Mouse (Mus musculus) C2C12 (cell line): ENCODE data around the gene Slc23a2. TPM values are rescaled to one million over a fixed set of nuclear protein-coding genes. Genes with fewer than 3 reads are reported as not detected.

Experiments used
- H3K27me3 ChIP-seq: one replicate; pipeline ENCODE4 v1.6.1; 2011; ENCODE audit not compliant: control insufficient read depth, insufficient read depth, insufficient read length
- H3K36me3 ChIP-seq: one replicate; pipeline ENCODE4 v1.6.1; 2011; ENCODE audit not compliant: control insufficient read depth, insufficient read depth
- H3K4me3 ChIP-seq: one replicate; pipeline ENCODE4 v1.5.1; 2011; ENCODE audit warnings: mild to moderate bottlenecking, control low read depth; ENCODE audit not compliant: poor library complexity, insufficient read depth, severe bottlenecking
- H3K79me2 ChIP-seq: one replicate; pipeline ENCODE4 v1.6.1; 2011; ENCODE audit not compliant: control insufficient read depth, insufficient read depth
- H3K79me3 ChIP-seq: one replicate; pipeline ENCODE4 v1.6.1; 2011; ENCODE audit warnings: low read depth, control low read depth
- H3ac ChIP-seq: one replicate; pipeline ENCODE3; 2011; ENCODE audit warnings: low read depth; ENCODE audit not compliant: control insufficient read depth, insufficient read length
- CEBPB ChIP-seq: IDR thresholded peaks from one replicate; pipeline ENCODE4 v1.6.1; 2011; ENCODE audit warnings: low read depth, mild to moderate bottlenecking, control low read depth, moderate library complexity
- CTCF ChIP-seq: IDR thresholded peaks from one replicate; pipeline ENCODE4 v1.5.1; 2011; ENCODE audit not compliant: control insufficient read depth, insufficient read depth, insufficient read length
- FOSL1 ChIP-seq: IDR thresholded peaks from one replicate; pipeline ENCODE4 v1.8.0; 2011; ENCODE audit warnings: mild to moderate bottlenecking, low read length; ENCODE audit not compliant: poor library complexity, insufficient read depth, severe bottlenecking
- MAX ChIP-seq: IDR thresholded peaks from one replicate; pipeline ENCODE4 v1.6.1; 2011; ENCODE audit warnings: mild to moderate bottlenecking, control low read depth
- MYOD1 ChIP-seq: IDR thresholded peaks from one replicate; pipeline ENCODE4 v1.6.1; 2011; ENCODE audit warnings: low read depth; ENCODE audit not compliant: control insufficient read depth, insufficient read length
- MYOG ChIP-seq: IDR thresholded peaks from one replicate; pipeline ENCODE4 v1.6.1; 2011; ENCODE audit not compliant: control insufficient read depth, insufficient read length; ENCODE audit errors: extremely low read depth
- USF1 ChIP-seq: IDR thresholded peaks from one replicate; pipeline ENCODE4 v1.6.1; 2011; ENCODE audit warnings: low read depth, mild to moderate bottlenecking, control low read depth, moderate library complexity
- polyA plus RNA-seq: library from polyadenylated mRNA; unstranded; fragments of >200 nt; fragmentation: generic; extraction: Trizol; gene quantifications from one replicate; pipeline ENCODE4 v1.2.1, GENCODE M21; 2012; ENCODE audit warnings: missing spikeins

Gene Slc23a2
- polyA plus RNA-seq, 1 experiment: 12.0 TPM

GRCm38 (mm10) chr2:132157482-132157881 lies 12.6 kb upstream of the Slc23a2 start:
- no peak overlapping the region for H3K4me3 ChIP-seq
- no peak for TF ChIP-seq CTCF
- TF ChIP-seq USF1: no peak
- no peak for TF ChIP-seq MAX
- TF ChIP-seq MYOD1: no peak
- no peak for TF ChIP-seq CEBPB
- no peak for TF ChIP-seq MYOG
- no peak for TF ChIP-seq FOSL1
- H3K79me3 ChIP-seq: no peaks in the 10 kb centered on the region
- H3K36me3 ChIP-seq: no peaks in the 10 kb centered on the region
- H3K79me2 ChIP-seq: no peaks in the 10 kb centered on the region
- no peaks in the 10 kb centered on the region for H3K27me3 ChIP-seq
- H3ac ChIP-seq: no peak overlapping the region

- peak; percentile 13 for TF ChIP-seq MAX
- no peak for TF ChIP-seq CEBPB
These were observed 7.8 kb upstream of the Slc23a2 start for GRCm38 (mm10) chr2:132152670-132153069.

GRCm38 (mm10) chr2:132151592-132151991 lies 6.7 kb upstream of the Slc23a2 start:
- no peaks in the 10 kb centered on the region for H3K36me3 ChIP-seq
- TF ChIP-seq CTCF (no peak), USF1 (no peak), MYOG (no peak)
- H3K79me3 ChIP-seq: no peaks in the 10 kb centered on the region
- no peak overlapping the region for H3K4me3 ChIP-seq
- no peaks in the 10 kb centered on the region for H3K27me3 ChIP-seq
- no peaks in the 10 kb centered on the region for H3K79me2 ChIP-seq
- no peak overlapping the region for H3ac ChIP-seq

More at GRCm38 (mm10) chr2:132152670-132153069, 7.8 kb upstream of the Slc23a2 start:
- H3K36me3 ChIP-seq: no peaks in the 10 kb centered on the region
- no peaks in the 10 kb centered on the region for H3K27me3 ChIP-seq
- H3ac ChIP-seq: peak overlapping the region; percentile 36
- H3K79me3 ChIP-seq: no peaks in the 10 kb centered on the region
- no peak overlapping the region for H3K4me3 ChIP-seq
- H3K79me2 ChIP-seq: no peaks in the 10 kb centered on the region

- no peak overlapping the region for H3ac ChIP-seq
These were observed 6.0 kb upstream of the Slc23a2 start for GRCm38 (mm10) chr2:132150926-132151325.

GRCm38 (mm10) chr2:132146502-132146901 lies 1.6 kb upstream of the Slc23a2 start:
- Histone ChIP-seq H3K79me2 (peaks cover 33% of the 10 kb centered on the region), H3ac (no peak overlapping the region), H3K4me3 (no peak overlapping the region), H3K79me3 (peaks cover 31% of the 10 kb centered on the region), H3K36me3 (peaks cover 15% of the 10 kb centered on the region), H3K27me3 (no peaks in the 10 kb centered on the region)
- no peak for TF ChIP-seq USF1
- TF ChIP-seq FOSL1: no peak
- TF ChIP-seq MYOG: no peak
- TF ChIP-seq MYOD1: no peak
- TF ChIP-seq CTCF: no peak
- TF ChIP-seq CEBPB: no peak
- no peak for TF ChIP-seq MAX

More at GRCm38 (mm10) chr2:132150926-132151325, 6.0 kb upstream of the Slc23a2 start:
- Histone ChIP-seq H3K4me3 (no peak overlapping the region), H3K79me2 (no peaks in the 10 kb centered on the region), H3K27me3 (no peaks in the 10 kb centered on the region), H3K36me3 (no peaks in the 10 kb centered on the region), H3K79me3 (no peaks in the 10 kb centered on the region)
- TF ChIP-seq FOSL1 (no peak), MAX (no peak), CEBPB (no peak), MYOD1 (no peak), CTCF (no peak), USF1 (no peak)

- TF ChIP-seq CEBPB (no peak), USF1 (peak; percentile 75)
- peak overlapping the region; percentile 95 for H3K4me3 ChIP-seq
- peak overlapping the region; percentile 73 for H3ac ChIP-seq
- H3K79me3 ChIP-seq: peaks cover 53% of the 10 kb centered on the region
- H3K27me3 ChIP-seq: no peaks in the 10 kb centered on the region
- peaks cover 56% of the 10 kb centered on the region for H3K79me2 ChIP-seq
- peaks cover 25% of the 10 kb centered on the region for H3K36me3 ChIP-seq
These were observed 673 bp downstream of the Slc23a2 start for GRCm38 (mm10) chr2:132143943-132144927.
